Mouse (Mus musculus): Measurements from ENCODE around the gene Hoxb6.

- no peak for TF ChIP-seq CTCF (conservative IDR thresholded peaks at IDR 0.05; ENCODE audit: low read length)
- no peak for TF ChIP-seq POU5F1 (IDR thresholded peaks at IDR 0.05; ENCODE audit: borderline replicate concordance, low read length)
Observed at GRCm38 (mm10) chr11:96345220-96345892, 53.1 kb downstream of the Hoxb6 start.

Data from E14TG2a.4 (cell line).